ENCODE assay signal across 23 mouse cellular contexts in genomic region chr16:50371460-50371859, GRCm38 (mm10).
DNase-seq lines count a peak whose midpoint lies in the region; ATAC-seq and TF ChIP-seq lines count a peak whose summit lies in the region.
"Had no signal": no experiment of that assay in that cellular context is flagged by ENCODE, and none has a peak within 500 bp of the region (broad histone marks: within the 10 kb centered on the region; RNA-seq: fewer than 3 reads in every experiment).

No protein-coding gene starts in this region.

- TF ChIP-seq POLR2A in cerebellum, adult 2 months (IDR thresholded peaks at IDR 0.05; ENCODE audit: borderline replicate concordance, insufficient read depth, low read length) = no peak

- 0 out of 2 replicates have a peak, but pooled peaks have one; percentile 33 for ATAC-seq in forebrain, embryonic 12.5 days (ENCODE audit: low FRiP score)
- ATAC-seq in forebrain, embryonic 14.5 days = no peak
- ATAC-seq in midbrain, embryonic 12.5 days (ENCODE audit: low FRiP score, low read depth) = peak; percentile 49; the same call in 1 of the 2 replicates
- no peak for ATAC-seq in midbrain, embryonic 16.5 days
- peak; percentile 62 for ATAC-seq in liver, embryonic 11.5 days (replicated peaks; ENCODE audit: low FRiP score)
- ATAC-seq: hindbrain, postnatal 0 days; intestine, postnatal 0 days; lung, postnatal 0 days; Patski had no signal

- H3K36me3 ChIP-seq in forebrain, embryonic 12.5 days (replicated peaks) = no peaks in the 10 kb centered on the region
- H3K36me3 ChIP-seq in forebrain, embryonic 14.5 days (ENCODE audit: control insufficient read depth, insufficient read depth, low read length) = no peaks in the 10 kb centered on the region
- H3K36me3 ChIP-seq in midbrain, embryonic 12.5 days = no peaks in the 10 kb centered on the region
- no peaks in the 10 kb centered on the region for H3K36me3 ChIP-seq in midbrain, embryonic 16.5 days (ENCODE audit: control insufficient read depth, insufficient read depth, low read length)
- H3K36me3 ChIP-seq in liver, embryonic 11.5 days (ENCODE audit: control insufficient read depth, insufficient read depth, low read length) = no peaks in the 10 kb centered on the region
- H3K36me3 ChIP-seq: forebrain, embryonic 10.5 days; heart, embryonic 12.5 days had no signal

- no peak overlapping the region for H3K4me2 ChIP-seq in forebrain, embryonic 12.5 days
- no peak overlapping the region for H3K4me2 ChIP-seq in forebrain, embryonic 14.5 days (ENCODE audit: low read length)
- H3K4me2 ChIP-seq in midbrain, embryonic 12.5 days (replicated peaks) = no peak overlapping the region
- H3K4me2 ChIP-seq in midbrain, embryonic 16.5 days (ENCODE audit: low read length) = no peak overlapping the region
- no peak overlapping the region for H3K4me2 ChIP-seq in liver, embryonic 11.5 days
- H3K4me2 ChIP-seq: heart, embryonic 12.5 days had no signal

- no peaks in the 10 kb centered on the region for H3K9me3 ChIP-seq in forebrain, embryonic 12.5 days
- no peaks in the 10 kb centered on the region for H3K9me3 ChIP-seq in forebrain, embryonic 14.5 days (replicated peaks; ENCODE audit: control insufficient read depth, low read length)
- H3K9me3 ChIP-seq in midbrain, embryonic 12.5 days = no peaks in the 10 kb centered on the region
- H3K9me3 ChIP-seq in midbrain, embryonic 16.5 days (replicated peaks; ENCODE audit: control insufficient read depth, low read length, poor library complexity, severe bottlenecking) = no peaks in the 10 kb centered on the region
- H3K9me3 ChIP-seq in liver, embryonic 11.5 days (ENCODE audit: control insufficient read depth, low read length) = no peaks in the 10 kb centered on the region
- H3K9me3 ChIP-seq: forebrain, embryonic 10.5 days; heart, embryonic 12.5 days had no signal

- TF ChIP-seq CTCF in cerebellum, adult 2 months (IDR thresholded peaks at IDR 0.05; ENCODE audit: borderline replicate concordance, insufficient read depth, low read depth, low read length) = no peak

- no peaks in the 10 kb centered on the region for H3K27me3 ChIP-seq in forebrain, embryonic 12.5 days
- H3K27me3 ChIP-seq in forebrain, embryonic 14.5 days (replicated peaks; ENCODE audit: control insufficient read depth, insufficient read depth, low read length) = no peaks in the 10 kb centered on the region
- no peaks in the 10 kb centered on the region for H3K27me3 ChIP-seq in midbrain, embryonic 12.5 days
- no peaks in the 10 kb centered on the region for H3K27me3 ChIP-seq in midbrain, embryonic 16.5 days (ENCODE audit: control insufficient read depth, insufficient read depth, low read depth, low read length)
- no peaks in the 10 kb centered on the region for H3K27me3 ChIP-seq in liver, embryonic 11.5 days (replicated peaks; ENCODE audit: control insufficient read depth, insufficient read depth, low read length)
- no peaks in the 10 kb centered on the region for H3K27me3 ChIP-seq in cerebellum, adult 2 months (ENCODE audit: control insufficient read depth, insufficient read depth, low read length)
- H3K27me3 ChIP-seq: heart, embryonic 12.5 days; Patski had no signal

- DNase-seq in forebrain, embryonic 14.5 days (ENCODE audit: low spot score) = no peak
- no peak for DNase-seq in liver, embryonic 11.5 days (ENCODE audit: low spot score)
- no peak for DNase-seq in urinary bladder, adult 2 months (ENCODE audit: low spot score)
- no peak for DNase-seq in cerebellum, adult 2 months
- DNase-seq: cerebellum, adult 9-10 months; gastrocnemius, postnatal 10 days; heart, adult 11 months; heart, postnatal 14 days; kidney, postnatal 14 days; midbrain, embryonic 14.5 days; thymus, adult 18-20 months; thymus, postnatal 4 days had no signal

- no peak overlapping the region for H3K27ac ChIP-seq in forebrain, embryonic 12.5 days
- no peak overlapping the region for H3K27ac ChIP-seq in forebrain, embryonic 14.5 days (ENCODE audit: low read depth, low read length)
- H3K27ac ChIP-seq in midbrain, embryonic 12.5 days (replicated peaks) = no peak overlapping the region
- H3K27ac ChIP-seq in midbrain, embryonic 16.5 days (ENCODE audit: low read length) = no peak overlapping the region
- no peak overlapping the region for H3K27ac ChIP-seq in liver, embryonic 11.5 days (ENCODE audit: low read depth, low read length)
- no peak overlapping the region for H3K27ac ChIP-seq in cerebellum, adult 2 months (ENCODE audit: insufficient read depth, low read length)
- H3K27ac ChIP-seq: forebrain, embryonic 10.5 days; hindbrain, postnatal 0 days; layer of hippocampus, adult 2 months had no signal

- H3K9ac ChIP-seq in forebrain, embryonic 12.5 days = no peak overlapping the region
- no peak overlapping the region for H3K9ac ChIP-seq in forebrain, embryonic 14.5 days (ENCODE audit: low read length)
- no peak overlapping the region for H3K9ac ChIP-seq in midbrain, embryonic 12.5 days (replicated peaks)
- H3K9ac ChIP-seq in midbrain, embryonic 16.5 days (ENCODE audit: low read depth, low read length) = no peak overlapping the region
- no peak overlapping the region for H3K9ac ChIP-seq in liver, embryonic 11.5 days (ENCODE audit: low read depth, low read length)
- H3K9ac ChIP-seq: heart, embryonic 12.5 days had no signal

- peaks cover 5% of the 10 kb centered on the region for H3K4me1 ChIP-seq in forebrain, embryonic 12.5 days
- no peaks in the 10 kb centered on the region for H3K4me1 ChIP-seq in forebrain, embryonic 14.5 days (ENCODE audit: control insufficient read depth, insufficient read depth, low read length)
- peaks cover 7% of the 10 kb centered on the region; the same call in 1 of the 2 replicates for H3K4me1 ChIP-seq in midbrain, embryonic 12.5 days
- H3K4me1 ChIP-seq in midbrain, embryonic 16.5 days (ENCODE audit: control insufficient read depth, insufficient read depth, low read length) = 0 out of 2 replicates have a peak, but pooled peaks cover 2% of the 10 kb centered on the region
- peaks cover 10% of the 10 kb centered on the region for H3K4me1 ChIP-seq in liver, embryonic 11.5 days (replicated peaks; ENCODE audit: control insufficient read depth, insufficient read depth, low read length)
- no peaks in the 10 kb centered on the region for H3K4me1 ChIP-seq in cerebellum, adult 2 months (ENCODE audit: control insufficient read depth, insufficient read depth, low read length)

- WGBS in forebrain, embryonic 12.5 days = 60% methylated on average over 3 of the region's 3 CpGs
- WGBS in forebrain, embryonic 14.5 days = 69% methylated on average over 3 of the region's 3 CpGs
- 59% methylated on average over 3 of the region's 3 CpGs for WGBS in midbrain, embryonic 12.5 days
- 63% methylated on average over 3 of the region's 3 CpGs for WGBS in midbrain, embryonic 16.5 days
- 61% methylated on average over 3 of the region's 3 CpGs for WGBS in liver, embryonic 11.5 days
- WGBS in cerebellum, adult 2 months = 71% methylated on average over 3 of the region's 3 CpGs

- no peak overlapping the region for H3K4me3 ChIP-seq in forebrain, embryonic 12.5 days (replicated peaks)
- H3K4me3 ChIP-seq in forebrain, embryonic 14.5 days (ENCODE audit: low read depth, low read length) = no peak overlapping the region
- H3K4me3 ChIP-seq in midbrain, embryonic 12.5 days = no peak overlapping the region
- H3K4me3 ChIP-seq in midbrain, embryonic 16.5 days (ENCODE audit: low read depth, low read length) = no peak overlapping the region
- no peak overlapping the region for H3K4me3 ChIP-seq in liver, embryonic 11.5 days (ENCODE audit: low read depth, low read length)
- H3K4me3 ChIP-seq in cerebellum, adult 2 months (replicated peaks; ENCODE audit: insufficient read depth, low read depth, low read length) = no peak overlapping the region
- H3K4me3 ChIP-seq: forebrain, embryonic 10.5 days; heart, embryonic 12.5 days; layer of hippocampus, adult 2 months; myocyte had no signal

Comparison
In these comparisons a context has a peak if more than half of its experiments do, and no peak if none do; other contexts are left out.
1. ATAC-seq: peak in forebrain, embryonic 12.5 days (single experiment), midbrain, embryonic 12.5 days (single experiment) and liver, embryonic 11.5 days (single experiment); none in forebrain, embryonic 14.5 days (single experiment) and midbrain, embryonic 16.5 days (single experiment).